Mouse (Mus musculus) stomach, embryonic 15.5 days (tissue): Measurements from ENCODE around the gene 1110008P14Rik. TPM values are rescaled to one million over a fixed set of nuclear protein-coding genes. Genes with fewer than 3 reads are reported as not detected.

Source experiments
- ATAC-seq: fragments of 200-750 bp; cut with Nextera tagmentation; 2 replicates; pipeline ENCODE4 v1.8.0; 2017; ENCODE audit warnings: low read depth, moderate number of reproducible peaks, moderate TSS enrichment; ENCODE audit not compliant: insufficient read depth, low FRiP score
- H3K27ac ChIP-seq: fragments of 300-500 bp; sonication (generic); 2 replicates; pipeline ENCODE4 v1.5.1; 2015; ENCODE audit warnings: mild to moderate bottlenecking, inconsistent platforms
- H3K27me3 ChIP-seq: fragments of 300-500 bp; sonication (generic); replicated peaks from 2 replicates; pipeline ENCODE4 v1.6.1; 2015; ENCODE audit warnings: inconsistent platforms
- H3K36me3 ChIP-seq: fragments of 300-500 bp; sonication (generic); 2 replicates; pipeline ENCODE4 v1.6.1; 2015; ENCODE audit warnings: inconsistent platforms
- H3K4me1 ChIP-seq: fragments of 300-500 bp; sonication (generic); 2 replicates; pipeline ENCODE4 v1.6.1; 2015; ENCODE audit warnings: inconsistent platforms
- H3K4me2 ChIP-seq: fragments of 300-500 bp; sonication (generic); 2 replicates; pipeline ENCODE4 v1.6.1; 2015; ENCODE audit warnings: mild to moderate bottlenecking, inconsistent platforms
- H3K4me3 ChIP-seq: fragments of 300-500 bp; sonication (generic); replicated peaks from 2 replicates; pipeline ENCODE4 v1.5.1; 2015; ENCODE audit warnings: inconsistent platforms
- H3K9ac ChIP-seq: fragments of 300-500 bp; sonication (generic); 2 replicates; pipeline ENCODE4 v1.6.1; 2015; ENCODE audit warnings: inconsistent platforms
- H3K9me3 ChIP-seq: fragments of 300-500 bp; sonication (generic); 2 replicates; pipeline ENCODE4 v1.6.1; 2016; ENCODE audit warnings: inconsistent platforms
- WGBS: fragments of 180-500 bp; shearing (Covaris S2); methylation state at CpG from one replicate; pipeline ENCODE4 v1.1.7; 2015; 5-methylcytosine and 5-hydroxymethylcytosine counted together
- polyA plus RNA-seq: library from polyadenylated mRNA; unstranded; fragments of >200 nt; fragmentation: Nextera tagmentation; extraction: Ambion mirVana; gene quantifications from 2 replicates; pipeline ENCODE4 v1.2.1, GENCODE M21; 2015

Gene 1110008P14Rik
- polyA plus RNA-seq, 1 experiment from 2014 or later, result 42.9 TPM

DNA sequence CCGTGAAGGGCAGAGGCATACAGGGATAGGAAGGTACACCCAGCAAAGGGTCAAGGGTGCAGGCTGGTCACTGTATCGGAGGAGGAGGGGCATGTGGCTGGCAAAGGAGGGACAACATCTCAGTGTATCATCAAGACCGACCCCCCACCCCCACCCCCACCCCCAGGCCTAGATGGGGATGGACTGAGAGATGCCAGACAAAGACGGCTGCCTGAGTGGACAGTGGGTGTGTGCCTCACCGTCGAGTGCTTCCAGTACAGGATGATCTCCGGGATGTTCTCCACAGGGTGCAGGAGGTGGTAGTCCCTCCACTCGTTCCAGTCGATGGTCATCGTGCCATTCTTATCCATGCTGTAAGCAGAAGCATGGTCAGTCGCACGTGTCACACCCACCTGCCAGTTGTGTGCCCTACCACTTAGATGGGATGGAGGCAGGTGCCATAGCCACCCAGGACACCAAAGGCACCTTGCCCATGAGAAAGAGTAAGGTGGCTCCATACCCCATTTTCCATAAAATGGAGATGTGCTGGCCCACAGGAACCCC is 38.4 kb upstream of the 1110008P14Rik start:
- WGBS, result 87% methylated on average over 12 of the region's 12 CpGs
- H3K27ac ChIP-seq, result no peak overlapping the region

DNA sequence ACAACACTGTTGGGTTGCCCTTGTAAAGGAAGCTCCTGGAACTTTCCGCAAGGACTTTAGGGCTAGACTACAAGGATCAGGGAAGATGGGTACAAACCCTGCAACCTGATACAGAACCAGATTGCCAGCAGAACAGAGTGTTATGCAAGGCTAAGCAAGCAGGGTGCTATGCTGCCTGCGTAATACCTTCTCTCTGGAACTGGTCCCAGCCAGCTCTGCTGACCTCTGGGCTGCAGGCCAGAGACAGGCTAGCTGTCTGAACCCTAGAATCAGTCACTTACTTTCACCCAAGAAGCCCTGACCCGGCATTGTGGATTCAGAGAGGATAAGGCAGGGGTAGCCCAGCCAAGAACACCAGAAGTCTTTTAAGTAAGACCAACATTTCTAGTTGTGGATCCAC is 37.6 kb upstream of the 1110008P14Rik start:
- H3K4me3 ChIP-seq, result no peak overlapping the region
- no peak overlapping the region for H3K27ac ChIP-seq
- H3K9ac ChIP-seq, result no peak overlapping the region
- ATAC-seq, result no peak
- H3K9me3 ChIP-seq, result no peaks in the 10 kb centered on the region
- H3K27me3 ChIP-seq, result no peaks in the 10 kb centered on the region
- H3K4me1 ChIP-seq, result peaks cover 19% of the 10 kb centered on the region
- peaks cover 55% of the 10 kb centered on the region for H3K36me3 ChIP-seq
- H3K4me2 ChIP-seq, result no peak overlapping the region
- 86% methylated on average over 3 of the region's 3 CpGs for WGBS

More for the DNA sequence above, 38.4 kb upstream of the 1110008P14Rik start:
- no peaks in the 10 kb centered on the region for H3K27me3 ChIP-seq
- H3K36me3 ChIP-seq, result peaks cover 55% of the 10 kb centered on the region
- no peak for ATAC-seq
- no peak overlapping the region for H3K4me2 ChIP-seq
- H3K9ac ChIP-seq, result no peak overlapping the region
- H3K4me1 ChIP-seq, result peaks cover 27% of the 10 kb centered on the region
- H3K4me3 ChIP-seq, result no peak overlapping the region
- no peaks in the 10 kb centered on the region for H3K9me3 ChIP-seq

DNA sequence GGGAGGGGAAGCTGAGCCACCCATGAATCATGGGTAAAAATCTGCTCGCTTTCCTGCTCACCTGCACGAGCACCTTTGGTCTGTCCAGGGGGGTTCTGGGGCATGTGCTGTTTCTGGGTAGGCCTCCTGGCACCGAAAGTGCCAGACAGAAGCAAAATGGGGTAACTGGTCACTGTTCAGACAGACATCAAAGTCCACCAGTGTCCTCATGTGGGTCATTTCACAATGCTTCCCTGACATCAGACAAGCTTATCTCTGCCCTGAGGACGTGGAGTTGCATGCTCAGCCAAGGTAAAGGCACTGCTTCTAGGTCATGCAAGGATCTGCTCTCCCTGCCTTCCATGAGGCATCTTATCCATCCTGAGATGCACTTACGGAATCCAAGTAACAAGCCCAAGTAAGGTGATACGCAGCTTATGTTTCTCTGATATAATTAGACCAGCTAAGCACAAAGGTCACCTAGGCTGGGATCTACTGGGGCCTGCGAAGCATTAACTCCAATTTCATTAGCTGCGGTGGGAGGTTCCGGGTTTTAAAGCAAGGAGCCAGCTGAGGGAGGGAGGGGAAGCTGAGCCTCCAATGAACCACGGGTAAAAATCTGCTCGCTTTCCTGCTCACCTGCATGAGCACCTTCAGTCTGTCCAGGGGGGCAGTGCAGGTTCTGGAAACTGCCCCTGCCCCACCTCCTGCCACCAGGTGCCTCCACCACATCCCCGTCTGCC is 36.9 kb upstream of the 1110008P14Rik start:
- Histone ChIP-seq H3K36me3 (peaks cover 58% of the 10 kb centered on the region), H3K9ac (no peak overlapping the region), H3K9me3 (no peaks in the 10 kb centered on the region), H3K27ac (no peak overlapping the region), H3K27me3 (no peaks in the 10 kb centered on the region), H3K4me2 (no peak overlapping the region), H3K4me3 (no peak overlapping the region), H3K4me1 (peaks cover 12% of the 10 kb centered on the region)
- WGBS, result 71% methylated on average over 12 of the region's 12 CpGs
- ATAC-seq, result no peak

DNA sequence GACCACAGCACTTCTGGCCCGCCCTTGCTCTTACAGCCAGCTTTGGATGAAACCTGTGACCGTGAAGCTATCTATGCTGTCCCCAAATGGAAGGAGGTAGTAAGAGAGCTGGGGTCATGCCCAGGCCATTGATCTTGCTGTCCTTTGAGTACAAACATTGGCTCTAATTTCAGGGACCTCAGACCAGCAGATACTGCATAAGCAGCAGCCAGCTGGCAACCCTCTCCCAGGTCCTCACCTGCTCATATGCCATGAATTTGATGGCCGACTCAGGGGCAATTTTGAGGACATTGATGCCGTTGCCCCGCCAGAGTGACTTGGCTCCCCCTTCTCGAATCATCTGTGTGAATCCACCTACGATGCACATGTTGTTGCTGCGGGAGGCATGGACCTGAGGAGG is 35.7 kb upstream of the 1110008P14Rik start:
- Histone ChIP-seq H3K36me3 (peaks cover 58% of the 10 kb centered on the region), H3K9ac (no peak overlapping the region), H3K4me1 (0 out of 2 replicates have a peak, but pooled peaks cover 1% of the 10 kb centered on the region), H3K27ac (no peak overlapping the region), H3K4me3 (no peak overlapping the region), H3K9me3 (no peaks in the 10 kb centered on the region), H3K4me2 (no peak overlapping the region), H3K27me3 (no peaks in the 10 kb centered on the region)
- no peak for ATAC-seq
- WGBS, result 71% methylated on average over 8 of the region's 8 CpGs

DNA sequence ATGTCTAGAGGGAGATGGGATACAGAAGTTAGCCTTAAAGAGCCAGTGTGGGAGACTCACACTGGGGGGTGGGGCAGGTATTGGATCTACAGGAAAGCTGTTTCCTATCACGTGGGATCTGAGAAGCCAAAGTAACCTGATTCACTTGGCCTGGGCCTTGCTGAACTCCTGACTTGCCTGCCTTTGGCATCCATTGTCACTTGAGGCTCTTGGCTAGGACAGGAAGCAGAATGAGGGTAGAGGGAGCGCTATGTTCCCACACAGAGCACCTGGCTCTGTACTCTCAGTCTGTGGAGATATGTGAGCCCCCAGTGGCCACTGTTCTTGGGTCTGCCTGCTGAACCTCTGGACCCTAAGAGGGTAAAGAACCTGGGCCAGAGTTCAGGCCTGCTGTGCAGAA is 34.8 kb upstream of the 1110008P14Rik start:
- Histone ChIP-seq H3K4me3 (no peak overlapping the region), H3K27me3 (no peaks in the 10 kb centered on the region), H3K36me3 (peaks cover 58% of the 10 kb centered on the region), H3K4me1 (no peaks in the 10 kb centered on the region), H3K4me2 (no peak overlapping the region), H3K9ac (no peak overlapping the region), H3K27ac (no peak overlapping the region), H3K9me3 (no peaks in the 10 kb centered on the region)
- ATAC-seq, result no peak; the same call in 1 of the 2 replicates
- WGBS, result 86% methylated on average over 2 of the region's 2 CpGs

DNA sequence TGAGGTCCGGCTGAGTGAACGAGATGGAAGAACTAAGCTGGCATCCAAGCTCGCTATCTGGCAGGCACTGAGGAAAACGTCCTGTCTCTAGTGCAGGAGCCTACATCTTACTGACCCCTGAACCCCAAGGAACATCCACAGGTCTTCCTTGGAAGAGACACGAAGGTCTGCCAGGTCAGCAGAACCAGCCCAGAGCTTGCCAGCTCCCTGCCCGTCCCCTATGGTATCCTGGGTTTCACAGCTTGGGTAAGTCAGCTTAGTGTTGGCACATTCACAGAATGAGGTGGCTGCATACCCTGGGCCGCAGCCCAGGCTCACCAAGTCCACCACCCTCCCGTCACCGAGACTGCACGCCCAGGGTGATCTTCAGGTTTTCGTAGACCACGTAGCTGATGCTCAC is 34.1 kb upstream of the 1110008P14Rik start:
- Histone ChIP-seq H3K27me3 (no peaks in the 10 kb centered on the region), H3K4me3 (no peak overlapping the region), H3K4me2 (no peak overlapping the region), H3K9ac (no peak overlapping the region), H3K27ac (no peak overlapping the region), H3K9me3 (no peaks in the 10 kb centered on the region), H3K36me3 (peaks cover 53% of the 10 kb centered on the region), H3K4me1 (no peaks in the 10 kb centered on the region)
- WGBS, result 93% methylated on average over 12 of the region's 12 CpGs
- no peak for ATAC-seq

DNA sequence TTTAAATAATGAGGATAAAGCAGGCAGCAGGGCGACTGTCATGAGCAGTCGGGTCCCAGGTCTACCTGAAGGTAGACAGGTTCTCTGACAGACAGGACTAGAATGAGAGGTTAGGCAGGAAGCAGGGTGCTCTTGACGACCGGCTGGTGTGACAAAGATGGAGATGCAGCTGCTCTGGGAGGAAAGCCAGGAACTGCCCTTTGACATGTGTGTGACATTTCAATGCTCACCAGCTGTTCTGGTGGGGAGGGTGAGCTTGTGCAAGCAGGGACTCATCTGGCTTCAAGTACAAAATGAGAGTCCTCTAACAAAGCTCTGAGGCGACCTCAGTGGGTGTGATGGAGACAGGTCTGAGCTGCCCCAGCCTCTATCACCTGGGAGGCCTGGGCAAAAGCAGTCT is 32.2 kb upstream of the 1110008P14Rik start:
- no peaks in the 10 kb centered on the region for H3K27me3 ChIP-seq
- H3K4me2 ChIP-seq, result no peak overlapping the region
- H3K9ac ChIP-seq, result no peak overlapping the region
- H3K4me1 ChIP-seq, result peaks cover under 1% of the 10 kb centered on the region; the same call in 1 of the 2 replicates
- ATAC-seq, result no peak
- no peaks in the 10 kb centered on the region for H3K9me3 ChIP-seq
- no peak overlapping the region for H3K4me3 ChIP-seq
- no peak overlapping the region for H3K27ac ChIP-seq
- H3K36me3 ChIP-seq, result peaks cover 38% of the 10 kb centered on the region
- WGBS, result 42% methylated on average over 5 of the region's 5 CpGs

DNA sequence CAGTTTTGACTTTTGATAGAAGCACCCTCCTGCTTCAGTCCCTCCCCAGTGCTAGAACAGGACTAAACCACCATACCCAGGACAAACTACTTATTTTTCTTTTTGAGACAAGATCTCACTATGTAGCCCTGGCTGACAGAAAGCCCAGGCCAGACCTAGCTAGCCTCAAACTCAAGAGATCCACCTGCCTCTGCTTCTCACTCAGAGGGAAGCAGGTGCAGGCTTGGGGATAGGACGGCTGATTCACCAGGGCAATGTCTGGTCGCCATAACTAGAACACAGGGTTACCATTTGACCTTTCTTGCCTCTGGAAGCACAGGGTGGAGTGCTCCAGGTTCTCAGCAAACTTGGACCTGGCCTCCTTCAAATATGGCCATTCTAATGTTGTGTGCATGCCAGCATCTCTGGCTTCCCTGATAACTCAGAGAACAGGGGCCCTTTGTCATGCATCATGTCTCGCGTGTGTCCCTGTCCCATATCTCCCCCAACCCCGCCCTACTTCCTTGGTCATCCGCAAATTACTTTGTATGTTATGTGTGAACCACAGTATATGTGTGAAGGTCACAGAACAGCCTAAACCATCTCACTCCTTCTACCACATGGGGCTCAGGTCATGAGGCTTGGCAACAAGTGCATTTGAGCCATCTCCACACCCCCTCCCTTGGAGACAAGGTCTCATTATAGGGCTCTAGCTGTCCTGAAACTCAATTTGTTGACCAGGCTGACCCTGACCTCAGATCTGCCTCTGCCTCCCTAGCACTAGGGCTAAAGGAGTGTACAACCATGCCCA is 31.2 kb upstream of the 1110008P14Rik start:
- no peaks in the 10 kb centered on the region for H3K9me3 ChIP-seq
- peaks cover 28% of the 10 kb centered on the region for H3K36me3 ChIP-seq
- peaks cover 3% of the 10 kb centered on the region; the same call in 1 of the 2 replicates for H3K4me1 ChIP-seq
- ATAC-seq, result no peak
- H3K4me2 ChIP-seq, result no peak overlapping the region
- no peaks in the 10 kb centered on the region for H3K27me3 ChIP-seq
- H3K4me3 ChIP-seq, result no peak overlapping the region
- H3K9ac ChIP-seq, result no peak overlapping the region
- WGBS, result 81% methylated on average over 6 of the region's 6 CpGs
- H3K27ac ChIP-seq, result no peak overlapping the region

DNA sequence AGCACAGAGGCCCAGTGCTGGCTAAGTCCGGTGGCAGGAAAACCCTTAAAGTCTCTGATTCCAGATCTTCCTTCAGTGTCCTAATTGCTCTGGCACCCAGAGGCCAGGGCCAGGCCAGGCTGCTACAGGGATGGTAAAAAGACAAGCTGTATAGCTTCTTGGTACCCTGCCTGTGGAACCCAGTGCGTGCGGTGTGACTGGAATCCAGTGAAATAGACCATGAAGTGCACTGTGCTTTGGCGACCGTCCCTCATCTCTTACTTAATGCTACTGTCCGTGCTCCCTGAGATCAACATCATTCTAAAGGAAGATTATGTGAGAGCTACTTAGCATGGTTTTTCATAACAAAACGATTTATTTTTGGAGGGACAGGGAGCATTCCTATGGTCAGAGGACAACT is 29.7 kb upstream of the 1110008P14Rik start:
- no peak for ATAC-seq
- Histone ChIP-seq H3K4me1 (peaks cover 3% of the 10 kb centered on the region; the same call in 1 of the 2 replicates), H3K4me3 (no peak overlapping the region), H3K9ac (no peak overlapping the region), H3K27me3 (no peaks in the 10 kb centered on the region), H3K9me3 (no peaks in the 10 kb centered on the region), H3K27ac (no peak overlapping the region), H3K4me2 (no peak overlapping the region), H3K36me3 (peaks cover 15% of the 10 kb centered on the region)
- 77% methylated on average over 7 of the region's 7 CpGs for WGBS

DNA sequence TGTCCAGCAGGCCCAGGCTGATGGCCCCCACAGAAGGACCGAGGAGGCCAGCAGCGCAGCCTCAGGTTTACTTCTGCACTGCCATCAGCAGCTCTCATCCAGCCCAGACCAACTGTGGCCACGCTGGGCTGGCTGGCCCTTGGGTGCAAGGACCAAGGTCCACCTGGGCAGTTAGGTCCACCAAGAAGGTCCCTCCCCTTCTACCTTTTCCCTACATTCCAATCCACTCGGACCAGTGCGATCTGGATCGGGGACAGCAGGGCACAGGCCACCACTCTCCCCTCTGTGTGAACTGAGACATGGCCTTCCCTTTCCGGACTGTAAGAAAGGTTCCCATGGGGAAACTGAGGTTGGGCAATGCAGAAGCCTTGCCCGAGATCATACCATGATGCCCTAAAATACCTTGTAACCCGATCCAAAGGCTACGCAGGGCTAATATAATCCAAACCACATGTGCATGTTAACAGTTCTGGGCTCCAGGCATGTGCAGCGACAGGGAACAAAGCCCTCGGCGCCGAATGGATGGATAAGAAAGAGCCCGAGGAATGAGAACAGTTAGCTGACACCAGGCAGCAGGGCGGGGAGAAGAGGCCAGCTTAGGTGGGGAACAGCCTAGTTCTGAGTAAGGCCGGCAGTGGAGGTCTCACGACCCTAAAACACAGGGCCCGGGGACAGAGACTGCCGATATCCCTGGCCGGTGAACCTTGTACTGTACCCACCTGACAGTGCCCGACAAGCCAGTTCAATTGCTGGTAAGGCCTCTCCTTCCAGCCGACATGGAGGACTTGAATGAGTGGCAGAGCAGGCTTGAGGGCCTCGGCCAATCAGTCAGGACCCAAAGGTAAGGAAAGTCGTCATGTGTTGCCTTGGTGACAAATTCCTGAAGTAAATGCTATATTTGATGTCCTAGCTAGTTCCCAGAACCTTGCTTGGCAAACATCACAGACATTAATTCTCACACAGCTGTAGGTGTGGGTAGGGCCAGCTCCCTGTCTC is 27.0 kb upstream of the 1110008P14Rik start:
- H3K9me3 ChIP-seq, result no peaks in the 10 kb centered on the region
- no peaks in the 10 kb centered on the region for H3K27me3 ChIP-seq
- 57% methylated on average over 25 of the region's 25 CpGs for WGBS
- ATAC-seq, result peak; percentile 48
- H3K4me3 ChIP-seq, result no peak overlapping the region
- H3K4me1 ChIP-seq, result peaks cover 3% of the 10 kb centered on the region; the same call in 1 of the 2 replicates
- H3K9ac ChIP-seq, result no peak overlapping the region
- no peak overlapping the region for H3K4me2 ChIP-seq
- no peak overlapping the region for H3K27ac ChIP-seq
- H3K36me3 ChIP-seq, result no peaks in the 10 kb centered on the region

DNA sequence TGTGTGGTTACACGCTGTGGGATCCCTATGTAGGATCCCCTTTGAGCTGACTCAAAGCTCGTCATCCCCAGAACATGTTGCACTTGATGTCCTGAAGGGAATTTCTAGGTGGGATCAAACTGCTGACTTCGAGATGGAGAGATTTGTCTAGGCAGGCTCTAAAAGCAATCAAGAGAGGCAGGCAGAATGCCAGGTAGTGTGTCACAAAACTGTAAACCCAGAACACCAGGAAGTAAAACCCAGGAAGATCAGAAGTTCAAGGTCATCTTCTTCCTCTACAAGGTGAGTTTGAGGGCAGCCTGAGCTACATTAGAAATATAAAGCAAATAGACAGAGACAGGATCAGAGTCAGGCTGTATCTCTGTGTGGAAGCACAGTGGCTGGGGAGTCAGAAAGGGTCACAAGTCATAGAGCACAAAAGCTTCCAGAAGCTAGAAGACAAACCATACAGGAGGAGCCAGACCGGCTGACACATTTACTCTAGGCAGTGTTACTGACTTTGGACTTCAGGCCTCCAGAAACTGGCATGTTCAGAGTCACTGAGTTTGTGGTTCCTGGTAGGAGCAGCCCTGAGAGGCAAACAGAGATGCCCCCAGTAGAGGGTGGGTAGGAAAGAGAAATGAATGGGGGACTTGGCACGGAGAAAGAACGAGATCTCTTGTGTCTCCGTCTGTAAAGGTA is 25.5 kb upstream of the 1110008P14Rik start:
- Histone ChIP-seq H3K4me3 (no peak overlapping the region), H3K9me3 (no peaks in the 10 kb centered on the region), H3K4me2 (no peak overlapping the region), H3K4me1 (peaks cover 3% of the 10 kb centered on the region; the same call in 1 of the 2 replicates), H3K36me3 (no peaks in the 10 kb centered on the region), H3K27ac (no peak overlapping the region), H3K27me3 (no peaks in the 10 kb centered on the region), H3K9ac (no peak overlapping the region)
- WGBS, result 78% methylated on average over 7 of the region's 7 CpGs
- ATAC-seq, result no peak
